Comparison of ENCODE assay signal across 8 mouse cellular contexts in the genomic region with DNA sequence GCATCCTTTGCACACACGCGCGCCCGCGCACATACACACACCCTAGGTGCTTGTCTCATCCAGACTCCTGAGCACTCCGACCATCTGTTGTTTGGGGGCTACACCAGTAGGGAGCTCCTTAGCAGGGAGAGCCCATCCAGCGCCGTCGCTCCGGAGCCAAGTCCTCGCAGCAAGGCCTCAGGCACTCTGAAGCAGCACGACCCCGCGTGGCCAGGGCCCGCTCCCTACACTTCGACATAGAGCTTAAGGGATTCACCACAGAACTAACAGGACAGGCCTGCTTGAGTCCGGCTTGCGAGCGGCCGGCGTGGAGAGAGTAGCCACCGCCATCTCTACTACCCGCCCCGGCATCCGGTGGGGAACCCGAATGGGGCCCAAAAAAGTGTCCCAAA. TPM values are rescaled to one million over a fixed set of nuclear protein-coding genes. Genes with fewer than 3 reads are reported as not detected.
DNase-seq lines count a peak whose midpoint lies in the region; ATAC-seq and TF ChIP-seq lines count a peak whose summit lies in the region.

No protein-coding gene starts in this region.

- H3K27me3 ChIP-seq in forebrain, embryonic 14.5 days (replicated peaks; ENCODE audit: control insufficient read depth, insufficient read depth, low read length) = no peaks in the 10 kb centered on the region
- H3K27me3 ChIP-seq in lung, embryonic 14.5 days (ENCODE audit: insufficient read depth, low read length) = no peaks in the 10 kb centered on the region

- peak overlapping the region; percentile 96 for H3K4me2 ChIP-seq in forebrain, embryonic 14.5 days (ENCODE audit: low read length)
- H3K4me2 ChIP-seq in lung, embryonic 14.5 days = peak overlapping the region; percentile 95

- intact Hi-C loops in heart, postnatal 25 days (cut with DNase I) = no loop called here

- H3K9ac ChIP-seq in ES-E14 (ENCODE audit: insufficient read depth, low read depth, low read length, poor library complexity, severe bottlenecking) = peak overlapping the region; percentile 95
- peak overlapping the region; percentile 91 for H3K9ac ChIP-seq in forebrain, embryonic 14.5 days (ENCODE audit: low read length)
- peak overlapping the region; percentile 79 for H3K9ac ChIP-seq in lung, embryonic 14.5 days

- no peak for DNase-seq in ES-E14 (ENCODE audit: low read depth, low spot score)
- DNase-seq in cerebellum, adult 11 months = peak; percentile 58
- peak; percentile 84 for DNase-seq in forebrain, embryonic 14.5 days (ENCODE audit: low spot score)
- peak; percentile 27 for DNase-seq in heart, postnatal 25 days (ENCODE audit: low spot score)
- DNase-seq in layer of hippocampus, adult 8-10 months (ENCODE audit: low spot score in 2 of 2) = peak; percentile 50 to 54
- peak; percentile 79 for DNase-seq in lung, embryonic 14.5 days
- DNase-seq in thymus, postnatal 10 days (ENCODE audit: low spot score in 2 of 2) = peak; percentile 51 to 54

- H3K9me3 ChIP-seq in ES-E14 (ENCODE audit: control insufficient read depth, insufficient read depth, low read depth, low read length) = no peaks in the 10 kb centered on the region
- no peaks in the 10 kb centered on the region for H3K9me3 ChIP-seq in forebrain, embryonic 14.5 days (replicated peaks; ENCODE audit: control insufficient read depth, low read length)
- H3K9me3 ChIP-seq in lung, embryonic 14.5 days (ENCODE audit: low read depth, low read length) = no peaks in the 10 kb centered on the region

- H3K36me3 ChIP-seq in ES-E14 (ENCODE audit: control insufficient read depth, insufficient read depth, low read length, poor library complexity, severe bottlenecking) = peaks cover 24% of the 10 kb centered on the region
- peaks cover 19% of the 10 kb centered on the region for H3K36me3 ChIP-seq in forebrain, embryonic 14.5 days (ENCODE audit: control insufficient read depth, insufficient read depth, low read length)
- H3K36me3 ChIP-seq in lung, embryonic 14.5 days (ENCODE audit: insufficient read depth) = peaks cover 22% of the 10 kb centered on the region

- in situ Hi-C loops in ES-E14 (cut with MboI; ENCODE audit: low sequenced_read_pairs in 2 of 2, unreplicated experiment in 2 of 2) = no loop called here

- H3K4me3 ChIP-seq in ES-E14 (ENCODE audit: insufficient read depth in 1 of 2, low read depth in 1 of 2, low read length in 2 of 2, poor library complexity in 1 of 2, severe bottlenecking in 1 of 2) = peak overlapping the region; percentile 88 to 96
- H3K4me3 ChIP-seq in forebrain, embryonic 14.5 days (ENCODE audit: low read depth, low read length) = peak overlapping the region; percentile 87
- H3K4me3 ChIP-seq in lung, embryonic 14.5 days (ENCODE audit: low read depth, low read length) = peak overlapping the region; percentile 78
- H3K4me3 ChIP-seq in olfactory bulb, adult 2 months (ENCODE audit: insufficient read depth, low read depth, low read length) = peak overlapping the region; percentile 82

- TF ChIP-seq POLR2A in olfactory bulb, adult 2 months (IDR thresholded peaks at IDR 0.05; ENCODE audit: insufficient read depth, low read depth, low read length) = no peak

- H3K4me1 ChIP-seq in ES-E14 (ENCODE audit: control insufficient read depth in 2 of 2, insufficient read depth in 2 of 2, low read length in 2 of 2, poor library complexity in 1 of 2) = peaks cover 3 to 15% of the 10 kb centered on the region in 2 experiments; a peak in 2 of 4 replicates
- H3K4me1 ChIP-seq in forebrain, embryonic 14.5 days (ENCODE audit: control insufficient read depth, insufficient read depth, low read length) = peaks cover 29% of the 10 kb centered on the region
- peaks cover 16% of the 10 kb centered on the region; the same call in 1 of the 2 replicates for H3K4me1 ChIP-seq in lung, embryonic 14.5 days (ENCODE audit: insufficient read depth)
- H3K4me1 ChIP-seq in olfactory bulb, adult 2 months (ENCODE audit: control insufficient read depth, insufficient read depth, low read length) = peaks cover 24% of the 10 kb centered on the region

- TF ChIP-seq CTCF in lung, embryonic 14.5 days (IDR thresholded peaks at IDR 0.05; ENCODE audit: low read depth) = peak; percentile 43
- TF ChIP-seq CTCF in olfactory bulb, adult 2 months (IDR thresholded peaks at IDR 0.05; ENCODE audit: insufficient read depth, low read depth, low read length) = no peak

- no peak overlapping the region; the same call in 1 of the 2 replicates for H3K27ac ChIP-seq in ES-E14 (ENCODE audit: insufficient read depth, low read depth, low read length, poor library complexity, severe bottlenecking)
- peak overlapping the region; percentile 93 for H3K27ac ChIP-seq in forebrain, embryonic 14.5 days (ENCODE audit: low read depth, low read length)
- H3K27ac ChIP-seq in lung, embryonic 14.5 days (ENCODE audit: low read depth) = peak overlapping the region; percentile 91
- peak overlapping the region; percentile 13; the same call in 1 of the 2 replicates for H3K27ac ChIP-seq in olfactory bulb, adult 2 months (ENCODE audit: insufficient read depth, low read depth, low read length)

- WGBS in forebrain, embryonic 14.5 days = under 1% methylated on average over 26 of the region's 26 CpGs
- WGBS in lung, embryonic 14.5 days = 1% methylated on average over 26 of the region's 26 CpGs
- WGBS in olfactory bulb, adult 2 months = under 1% methylated on average over 26 of the region's 26 CpGs

- peak; percentile 52 for ATAC-seq in forebrain, embryonic 14.5 days
- peak; percentile 47 for ATAC-seq in lung, embryonic 14.5 days (ENCODE audit: insufficient read depth)

TF ChIP-seq in ES-E14, 5 proteins besides CTCF, POLR2A, EP300 and RAD21:
- no peak for TF ChIP-seq ZNF384 (IDR thresholded peaks at IDR 0.05; ENCODE audit: low read depth, low read length)
- TF ChIP-seq CHD2 (IDR thresholded peaks at IDR 0.05; ENCODE audit: low read depth, low read length) = no peak
- no peak for TF ChIP-seq HCFC1 (IDR thresholded peaks at IDR 0.05; ENCODE audit: borderline replicate concordance, insufficient read depth, low read length)
- no peak for TF ChIP-seq ZC3H11A (IDR thresholded peaks at IDR 0.05; ENCODE audit: borderline replicate concordance, low read depth, low read length)

RNA-seq across cellular contexts. Expression of gene Acly, which starts 0.7 kb away (rescaled TPM):
- total RNA-seq in ES-E14 (2012; rRNA removed) = 202 and 209 TPM in 2 replicates
- 198 and 208 TPM in 2 replicates for polyA plus RNA-seq in forebrain, embryonic 14.5 days (2014; fragmentation: Nextera tagmentation; extraction: Ambion mirVana)
- total RNA-seq in heart, postnatal 25 days (2021) = 10 to 100 TPM; 31.6 to 41.6 TPM
- total RNA-seq in layer of hippocampus, adult 8-10 months (2022) = 100 to 1,000 TPM; 121 to 136 (median 128) TPM
- 140 and 146 TPM in 2 replicates for polyA plus RNA-seq in lung, embryonic 14.5 days (2014; fragmentation: Nextera tagmentation; extraction: Ambion mirVana)
- polyA plus RNA-seq in olfactory bulb, adult 2 months (2012; ENCODE audit: insufficient read depth, insufficient read length, low replicate concordance, missing spikeins) = not detected in 2 replicates

RNA-seq across cellular contexts. Expression of gene Ttc25, which starts 18.3 kb away (rescaled TPM):
- total RNA-seq in ES-E14 (2012; rRNA removed) = 2.3 and 3.4 TPM in 2 replicates
- 1.7 and 2.5 TPM in 2 replicates for polyA plus RNA-seq in forebrain, embryonic 14.5 days (2014; fragmentation: Nextera tagmentation; extraction: Ambion mirVana)
- total RNA-seq in heart, postnatal 25 days (2021) = under 1 TPM; 0.20 to 0.31 TPM
- 1 to 10 TPM in 3 of 4 experiments, under 1 TPM in 1; 0.71 to 1.9 (median 1.6) TPM for total RNA-seq in layer of hippocampus, adult 8-10 months (2022)
- 0.74 and 0.87 TPM in 2 replicates for polyA plus RNA-seq in lung, embryonic 14.5 days (2014; fragmentation: Nextera tagmentation; extraction: Ambion mirVana)
- polyA plus RNA-seq in olfactory bulb, adult 2 months (2012; ENCODE audit: insufficient read depth, insufficient read length, low replicate concordance, missing spikeins) = not detected in 2 replicates

RNA-seq across cellular contexts. Expression of gene Cnp, which starts 47.6 kb away (rescaled TPM):
- total RNA-seq in ES-E14 (2012; rRNA removed) = 9.4 and 11.9 TPM in 2 replicates
- 22.0 and 25.6 TPM in 2 replicates for polyA plus RNA-seq in forebrain, embryonic 14.5 days (2014; fragmentation: Nextera tagmentation; extraction: Ambion mirVana)
- total RNA-seq in heart, postnatal 25 days (2021) = 1 to 10 TPM; 5.4 to 7.3 TPM
- total RNA-seq in layer of hippocampus, adult 8-10 months (2022) = 100 to 1,000 TPM; 162 to 216 (median 203) TPM
- 24.4 and 25.4 TPM in 2 replicates for polyA plus RNA-seq in lung, embryonic 14.5 days (2014; fragmentation: Nextera tagmentation; extraction: Ambion mirVana)
- polyA plus RNA-seq in olfactory bulb, adult 2 months (2012; ENCODE audit: insufficient read depth, insufficient read length, low replicate concordance, missing spikeins) = not detected in 2 replicates

RNA-seq across cellular contexts. Expression of gene Klhl11, which starts 54.5 kb away (rescaled TPM):
- total RNA-seq in ES-E14 (2012; rRNA removed) = 43.3 and 49.5 TPM in 2 replicates
- polyA plus RNA-seq in forebrain, embryonic 14.5 days (2014; fragmentation: Nextera tagmentation; extraction: Ambion mirVana) = 15.2 and 19.8 TPM in 2 replicates
- 1 to 10 TPM; 7.9 to 9.0 TPM for total RNA-seq in heart, postnatal 25 days (2021)
- 100 to 1,000 TPM in 3 of 4 experiments, 10 to 100 TPM in 1; 97.9 to 121 (median 111) TPM for total RNA-seq in layer of hippocampus, adult 8-10 months (2022)
- 10.9 and 12.3 TPM in 2 replicates for polyA plus RNA-seq in lung, embryonic 14.5 days (2014; fragmentation: Nextera tagmentation; extraction: Ambion mirVana)
- not detected in 2 replicates for polyA plus RNA-seq in olfactory bulb, adult 2 months (2012; ENCODE audit: insufficient read depth, insufficient read length, low replicate concordance, missing spikeins)

Comparison
In these comparisons a context has a peak if more than half of its experiments do, and no peak if none do; other contexts are left out.
1. RNA of gene Cnp, which starts 47.6 kb away (total RNA-seq): 162 to 216 TPM in layer of hippocampus, adult 8-10 months; 9.4 to 11.9 TPM in ES-E14 and 5.4 to 7.3 TPM in heart, postnatal 25 days; every median in the first group is over 10 times any median in the second.
2. Peak in every context shown above with its lines, with median percentiles within 50 percentile points of each other: H3K4me3 ChIP-seq and H3K9ac ChIP-seq.